Mouse (Mus musculus): ENCODE measurements around the gene Psmb7. TPM values are rescaled to one million over a fixed set of nuclear protein-coding genes. Genes with fewer than 3 reads are reported as not detected.

Gene Psmb7
- 352 and 360 TPM in 2 replicates for polyA plus RNA-seq (2014; fragmentation: Nextera tagmentation; extraction: Ambion mirVana)

- Histone ChIP-seq H3K4me1 (ENCODE audit: control insufficient read depth, insufficient read depth, low read length) (no peaks in the 10 kb centered on the region; the same call in 1 of the 2 replicates), H3K27ac (ENCODE audit: low read depth, low read length) (peak within 1 kb of the TSS; percentile 30; the same call in 1 of the 2 replicates), H3K9me3 (ENCODE audit: control insufficient read depth, low read length) (no peaks in the 10 kb centered on the region), H3K4me2 (ENCODE audit: low read depth) (peak within 1 kb of the TSS; percentile 76), H3K27me3 (ENCODE audit: control insufficient read depth, insufficient read depth, low read length) (no peaks in the 10 kb centered on the region), H3K36me3 (ENCODE audit: control insufficient read depth, insufficient read depth, low read length) (peaks cover 7% of the 10 kb centered on the region), H3K9ac (ENCODE audit: low read length) (peak within 1 kb of the TSS; percentile 83), H3K4me3 (ENCODE audit: low read depth, low read length) (peak within 1 kb of the TSS; percentile 92)
- DNase-seq (ENCODE audit: low spot score) (peak; percentile 91), ATAC-seq (ENCODE audit: insufficient read depth, low FRiP score, low TSS enrichment) (peak; percentile 76)
- 2% methylated on average over 52 of the region's 52 CpGs for WGBS
Measured at GRCm38 (mm10) chr2:38643625-38644427, at the start of gene Psmb7. TSS of gene Psmb7 (minus strand) at chr2:38644087.

- DNase-seq (ENCODE audit: low spot score) = peak; percentile 50
- no peaks in the 10 kb centered on the region for H3K9me3 ChIP-seq (ENCODE audit: control insufficient read depth, low read length)
- no peak overlapping the region for H3K4me2 ChIP-seq (ENCODE audit: low read depth)
- no peak overlapping the region for H3K4me3 ChIP-seq (ENCODE audit: low read depth, low read length)
- H3K36me3 ChIP-seq (ENCODE audit: control insufficient read depth, insufficient read depth, low read length) = no peaks in the 10 kb centered on the region
- no peak for ATAC-seq (ENCODE audit: insufficient read depth, low FRiP score, low TSS enrichment)
- no peak overlapping the region for H3K27ac ChIP-seq (ENCODE audit: low read depth, low read length)
- WGBS = 17% methylated on average over 8 of the region's 8 CpGs
- H3K9ac ChIP-seq (ENCODE audit: low read length) = no peak overlapping the region
- H3K27me3 ChIP-seq (ENCODE audit: control insufficient read depth, insufficient read depth, low read length) = no peaks in the 10 kb centered on the region
- H3K4me1 ChIP-seq (ENCODE audit: control insufficient read depth, insufficient read depth, low read length) = peaks cover 12% of the 10 kb centered on the region; the same call in 1 of the 2 replicates
Measured at GRCm38 (mm10) chr2:38691542-38691941, 47.7 kb upstream of the Psmb7 start.

GRCm38 (mm10) chr2:38689881-38690280, 46.0 kb upstream of the Psmb7 start:
- 64% methylated on average over 1 of the region's 1 CpGs for WGBS
- no peaks in the 10 kb centered on the region for H3K9me3 ChIP-seq (ENCODE audit: control insufficient read depth, low read length)
- no peak overlapping the region for H3K9ac ChIP-seq (ENCODE audit: low read length)
- H3K27ac ChIP-seq (ENCODE audit: low read depth, low read length) = no peak overlapping the region
- H3K4me2 ChIP-seq (ENCODE audit: low read depth) = no peak overlapping the region
- ATAC-seq (ENCODE audit: insufficient read depth, low FRiP score, low TSS enrichment) (no peak), DNase-seq (ENCODE audit: low spot score) (no peak)
- no peaks in the 10 kb centered on the region for H3K36me3 ChIP-seq (ENCODE audit: control insufficient read depth, insufficient read depth, low read length)
- H3K4me3 ChIP-seq (ENCODE audit: low read depth, low read length) = no peak overlapping the region
- H3K4me1 ChIP-seq (ENCODE audit: control insufficient read depth, insufficient read depth, low read length) = peaks cover 9% of the 10 kb centered on the region; the same call in 1 of the 2 replicates
- H3K27me3 ChIP-seq (ENCODE audit: control insufficient read depth, insufficient read depth, low read length) = no peaks in the 10 kb centered on the region

- Histone ChIP-seq H3K36me3 (ENCODE audit: control insufficient read depth, insufficient read depth, low read length) (no peaks in the 10 kb centered on the region), H3K4me1 (ENCODE audit: control insufficient read depth, insufficient read depth, low read length) (peaks cover 9% of the 10 kb centered on the region; the same call in 1 of the 2 replicates), H3K27me3 (ENCODE audit: control insufficient read depth, insufficient read depth, low read length) (no peaks in the 10 kb centered on the region), H3K4me3 (ENCODE audit: low read depth, low read length) (peak overlapping the region; percentile 26), H3K4me2 (ENCODE audit: low read depth) (peak overlapping the region; percentile 54), H3K9me3 (ENCODE audit: control insufficient read depth, low read length) (no peaks in the 10 kb centered on the region), H3K27ac (ENCODE audit: low read depth, low read length) (no peak overlapping the region), H3K9ac (ENCODE audit: low read length) (peak overlapping the region; percentile 58)
- 3% methylated on average over 28 of the region's 29 CpGs for WGBS
- ATAC-seq (ENCODE audit: insufficient read depth, low FRiP score, low TSS enrichment) (peak; percentile 88), DNase-seq (ENCODE audit: low spot score) (peak; percentile 90)
Measured at GRCm38 (mm10) chr2:38688791-38689520, 45.1 kb upstream of the Psmb7 start.

- Histone ChIP-seq H3K4me3 (ENCODE audit: low read depth, low read length) (no peak overlapping the region), H3K9ac (ENCODE audit: low read length) (no peak overlapping the region), H3K4me2 (ENCODE audit: low read depth) (no peak overlapping the region), H3K27me3 (ENCODE audit: control insufficient read depth, insufficient read depth, low read length) (no peaks in the 10 kb centered on the region), H3K4me1 (ENCODE audit: control insufficient read depth, insufficient read depth, low read length) (peaks cover 9% of the 10 kb centered on the region; the same call in 1 of the 2 replicates), H3K36me3 (ENCODE audit: control insufficient read depth, insufficient read depth, low read length) (no peaks in the 10 kb centered on the region), H3K9me3 (ENCODE audit: control insufficient read depth, low read length) (no peaks in the 10 kb centered on the region), H3K27ac (ENCODE audit: low read depth, low read length) (no peak overlapping the region)
- ATAC-seq (ENCODE audit: insufficient read depth, low FRiP score, low TSS enrichment) (no peak), DNase-seq (ENCODE audit: low spot score) (no peak)
- WGBS = 75% methylated on average over 3 of the region's 3 CpGs
Measured at GRCm38 (mm10) chr2:38685746-38686145, 41.9 kb upstream of the Psmb7 start.

GRCm38 (mm10) chr2:38683083-38683482, 39.2 kb upstream of the Psmb7 start:
- no peak for ATAC-seq (ENCODE audit: insufficient read depth, low FRiP score, low TSS enrichment)

GRCm38 (mm10) chr2:38682209-38682608, 38.3 kb upstream of the Psmb7 start:
- WGBS = 94% methylated on average over 5 of the region's 5 CpGs
- H3K27ac ChIP-seq (ENCODE audit: low read depth, low read length) = no peak overlapping the region
- DNase-seq (ENCODE audit: low spot score) (no peak), ATAC-seq (ENCODE audit: insufficient read depth, low FRiP score, low TSS enrichment) (no peak)
- H3K4me2 ChIP-seq (ENCODE audit: low read depth) = no peak overlapping the region
- no peak overlapping the region for H3K4me3 ChIP-seq (ENCODE audit: low read depth, low read length)
- no peaks in the 10 kb centered on the region for H3K4me1 ChIP-seq (ENCODE audit: control insufficient read depth, insufficient read depth, low read length)
- no peaks in the 10 kb centered on the region for H3K9me3 ChIP-seq (ENCODE audit: control insufficient read depth, low read length)
- no peaks in the 10 kb centered on the region for H3K36me3 ChIP-seq (ENCODE audit: control insufficient read depth, insufficient read depth, low read length)
- no peak overlapping the region for H3K9ac ChIP-seq (ENCODE audit: low read length)
- no peaks in the 10 kb centered on the region for H3K27me3 ChIP-seq (ENCODE audit: control insufficient read depth, insufficient read depth, low read length)

More at GRCm38 (mm10) chr2:38683083-38683482, 39.2 kb upstream of the Psmb7 start:
- no peak for DNase-seq (ENCODE audit: low spot score)
- no peaks in the 10 kb centered on the region for H3K36me3 ChIP-seq (ENCODE audit: control insufficient read depth, insufficient read depth, low read length)
- no peak overlapping the region for H3K9ac ChIP-seq (ENCODE audit: low read length)
- WGBS = 88% methylated on average over 5 of the region's 5 CpGs
- H3K9me3 ChIP-seq (ENCODE audit: control insufficient read depth, low read length) = no peaks in the 10 kb centered on the region
- no peak overlapping the region for H3K4me2 ChIP-seq (ENCODE audit: low read depth)
- H3K4me3 ChIP-seq (ENCODE audit: low read depth, low read length) = no peak overlapping the region
- no peaks in the 10 kb centered on the region for H3K27me3 ChIP-seq (ENCODE audit: control insufficient read depth, insufficient read depth, low read length)
- H3K4me1 ChIP-seq (ENCODE audit: control insufficient read depth, insufficient read depth, low read length) = no peaks in the 10 kb centered on the region
- no peak overlapping the region for H3K27ac ChIP-seq (ENCODE audit: low read depth, low read length)

GRCm38 (mm10) chr2:38678947-38679346, 35.1 kb upstream of the Psmb7 start:
- Histone ChIP-seq H3K27me3 (ENCODE audit: control insufficient read depth, insufficient read depth, low read length) (no peaks in the 10 kb centered on the region), H3K9ac (ENCODE audit: low read length) (no peak overlapping the region), H3K27ac (ENCODE audit: low read depth, low read length) (no peak overlapping the region), H3K36me3 (ENCODE audit: control insufficient read depth, insufficient read depth, low read length) (no peaks in the 10 kb centered on the region), H3K4me2 (ENCODE audit: low read depth) (no peak overlapping the region), H3K4me3 (ENCODE audit: low read depth, low read length) (no peak overlapping the region), H3K9me3 (ENCODE audit: control insufficient read depth, low read length) (no peaks in the 10 kb centered on the region), H3K4me1 (ENCODE audit: control insufficient read depth, insufficient read depth, low read length) (no peaks in the 10 kb centered on the region)
- DNase-seq (ENCODE audit: low spot score) (no peak), ATAC-seq (ENCODE audit: insufficient read depth, low FRiP score, low TSS enrichment) (no peak)
